Mouse (Mus musculus) MEL (cell line): ENCODE results near the gene Dcun1d2. TPM values are rescaled to one million over a fixed set of nuclear protein-coding genes. Genes with fewer than 3 reads are reported as not detected.

Experiments
- DNase-seq: peaks from one replicate; pipeline ENCODE4 v3.0.0; 2011; ENCODE audit warnings: low read depth, low spot score
- H3K27ac ChIP-seq: 2 replicates; pipeline ENCODE4 v1.5.1; 2012; ENCODE audit warnings: low read depth, mild to moderate bottlenecking, control low read depth, low read length, moderate library complexity; ENCODE audit not compliant: control insufficient read depth
- H3K27me3 ChIP-seq, 2 experiments: fragments of 150-350 bp in 1 of 2; sonication (generic) in 1 of 2; 2 replicates each; pipeline ENCODE4 v1.6.1; 2012; ENCODE audit warnings: low read length in 2 of 2, mild to moderate bottlenecking in 2 of 2, improper control_type of control experiment in 1 of 2, moderate library complexity in 1 of 2; ENCODE audit not compliant: insufficient read depth in 2 of 2, control insufficient read depth in 1 of 2
- H3K36me3 ChIP-seq, 2 experiments: 2 replicates each; pipeline ENCODE4 v1.6.1; 2012 to 2014; ENCODE audit warnings: low read length in 2 of 2, improper control_type of control experiment in 1 of 2, inconsistent platforms in 1 of 2, mild to moderate bottlenecking in 1 of 2; ENCODE audit not compliant: insufficient read depth in 2 of 2, control insufficient read depth in 1 of 2
- H3K4me1 ChIP-seq, 2 experiments: fragments of 150-350 bp in 1 of 2; sonication (generic) in 1 of 2; 2 replicates each; pipeline ENCODE4 v1.6.1; 2012; ENCODE audit warnings: low read length in 2 of 2, improper control_type of control experiment in 1 of 2, mild to moderate bottlenecking in 1 of 2; ENCODE audit not compliant: insufficient read depth in 2 of 2, control insufficient read depth in 1 of 2
- H3K4me3 ChIP-seq, 2 experiments: fragments of 150-350 bp in 1 of 2; sonication (generic) in 1 of 2; 2 replicates each; pipeline ENCODE4 v1.5.1; 2012; ENCODE audit warnings: low read depth in 2 of 2, low read length in 2 of 2, mild to moderate bottlenecking in 2 of 2, moderate library complexity in 2 of 2, control low read depth in 1 of 2, improper control_type of control experiment in 1 of 2; ENCODE audit not compliant: control insufficient read depth in 1 of 2, insufficient read depth in 1 of 2
- H3K79me2 ChIP-seq: 2 replicates; pipeline ENCODE4 v1.6.1; 2012; ENCODE audit warnings: mild to moderate bottlenecking, low read length, moderate library complexity; ENCODE audit not compliant: control insufficient read depth, poor library complexity, insufficient read depth
- H3K9ac ChIP-seq: 2 replicates; pipeline ENCODE4 v1.6.1; 2012; ENCODE audit warnings: low read depth, mild to moderate bottlenecking, control low read depth, low read length, moderate library complexity; ENCODE audit not compliant: control insufficient read depth, poor library complexity, severe bottlenecking
- H3K9me3 ChIP-seq: fragments of 150-350 bp; sonication (generic); replicated peaks from 2 replicates; pipeline ENCODE4 v1.6.1; 2012; ENCODE audit warnings: mild to moderate bottlenecking, low read length, improper control_type of control experiment, moderate library complexity; ENCODE audit not compliant: insufficient read depth
- CHD2 ChIP-seq: IDR thresholded peaks from 2 replicates; pipeline ENCODE4 v1.6.1; 2011; ENCODE audit warnings: low read length, improper control_type of control experiment
- CTCF ChIP-seq, 3 experiments: IDR thresholded peaks in 2 of 3; conservative IDR thresholded peaks in 1 of 3; 2 replicates each; pipeline ENCODE4 v1.5.1; 2011 to 2012; ENCODE audit warnings: low read length in 3 of 3, low read depth in 2 of 3, mild to moderate bottlenecking in 2 of 3, improper control_type of control experiment in 1 of 3, inconsistent platforms in 1 of 3, mixed read lengths in 1 of 3, moderate library complexity in 1 of 3; ENCODE audit not compliant: control insufficient read depth in 1 of 3, insufficient read depth in 1 of 3, poor library complexity in 1 of 3, severe bottlenecking in 1 of 3
- ELF1 ChIP-seq: IDR thresholded peaks from 2 replicates; pipeline ENCODE4 v1.6.1; 2014; ENCODE audit warnings: low read depth, mild to moderate bottlenecking, inconsistent platforms, low read length, improper control_type of control experiment, moderate library complexity
- ETS1 ChIP-seq: IDR thresholded peaks from 2 replicates; pipeline ENCODE4 v1.6.1; 2012; ENCODE audit warnings: low read depth, mild to moderate bottlenecking, inconsistent platforms, low read length, improper control_type of control experiment, moderate library complexity
- GABPA ChIP-seq: IDR thresholded peaks from 2 replicates; pipeline ENCODE4 v1.6.1; 2012; ENCODE audit warnings: low read depth, mild to moderate bottlenecking, inconsistent platforms, low read length, improper control_type of control experiment, moderate library complexity
- KAT2A ChIP-seq: conservative IDR thresholded peaks from 2 replicates; pipeline ENCODE4 v1.6.1; 2012; ENCODE audit warnings: low read depth, low read length, improper control_type of control experiment, inconsistent platforms
- MAZ ChIP-seq: IDR thresholded peaks from 2 replicates; pipeline ENCODE4 v1.6.1; 2012; ENCODE audit warnings: low read depth, mild to moderate bottlenecking, inconsistent platforms, low read length, improper control_type of control experiment
- MEF2A ChIP-seq: IDR thresholded peaks from 2 replicates; pipeline ENCODE4 v1.6.1; 2014; ENCODE audit warnings: low read depth, mild to moderate bottlenecking, inconsistent platforms, low read length, improper control_type of control experiment; ENCODE audit not compliant: poor library complexity, insufficient replicate concordance, severe bottlenecking; ENCODE audit errors: extremely low read depth
- POLR2A ChIP-seq, 2 experiments: IDR thresholded peaks; 2 replicates each; pipeline ENCODE4 v1.6.1; 2011 to 2012; ENCODE audit warnings: low read length in 2 of 2, mild to moderate bottlenecking in 2 of 2, control low read depth in 1 of 2, improper control_type of control experiment in 1 of 2, low read depth in 1 of 2, moderate library complexity in 1 of 2; ENCODE audit not compliant: control insufficient read depth in 1 of 2, insufficient read depth in 1 of 2, poor library complexity in 1 of 2
- TCF12 ChIP-seq: IDR thresholded peaks from 2 replicates; pipeline ENCODE4 v1.6.1; 2014; ENCODE audit warnings: low read depth, mild to moderate bottlenecking, inconsistent platforms, low read length, improper control_type of control experiment, moderate library complexity
- USF1 ChIP-seq: IDR thresholded peaks from 2 replicates; pipeline ENCODE4 v1.6.1; 2014; ENCODE audit warnings: low read depth, mild to moderate bottlenecking, inconsistent platforms, low read length, improper control_type of control experiment, moderate library complexity
- ZKSCAN1 ChIP-seq: IDR thresholded peaks from 2 replicates; pipeline ENCODE4 v1.6.1; 2012; ENCODE audit warnings: low read depth, mild to moderate bottlenecking, inconsistent platforms, low read length, improper control_type of control experiment, moderate library complexity
- ZMIZ1 ChIP-seq: IDR thresholded peaks from 2 replicates; pipeline ENCODE4 v1.6.1; 2012; ENCODE audit warnings: low read depth, mild to moderate bottlenecking, inconsistent platforms, low read length, improper control_type of control experiment, moderate library complexity
- polyA plus RNA-seq, 2 experiments: library from polyadenylated mRNA; stranded (reverse) in 1 of 2; unstranded in 1 of 2; fragments of >175 nt in 1 of 2; fragments of >200 nt in 1 of 2; gene quantifications; 2 replicates each; pipeline versions ENCODE4 v1.2.1 to v1.2.4; 2012; ENCODE audit warnings: low replicate concordance in 2 of 2, low read depth in 1 of 2; ENCODE audit not compliant: insufficient read length in 2 of 2, insufficient read depth in 1 of 2, missing spikeins in 1 of 2
- total RNA-seq: library from RNA; depleted of rRNA; stranded (reverse); fragments of 300-350 nt; gene quantifications from 2 replicates; pipeline ENCODE4 v1.2.3, GENCODE M21; 2012

Dcun1d2 gene
- total and polyA plus RNA-seq, 3 experiments: 19.1 to 19.9 TPM; not detected in 1

GRCm38 (mm10) chr8:13316671-13317070, 28.7 kb upstream of the Dcun1d2 start (continued):
- no peak for TF ChIP-seq TCF12

GRCm38 (mm10) chr8:13314922-13315321, 27.0 kb upstream of the Dcun1d2 start:
- Histone ChIP-seq H3K27ac (no peak overlapping the region), H3K27me3 (no peaks in the 10 kb centered on the region), H3K9me3 (no peaks in the 10 kb centered on the region), H3K36me3 (no peaks in the 10 kb centered on the region), H3K79me2 (no peaks in the 10 kb centered on the region), H3K9ac (no peak overlapping the region), H3K4me3 (no peak overlapping the region), H3K4me1 (no peaks in the 10 kb centered on the region)
- no peak for DNase-seq
- no peak for TF ChIP-seq ZKSCAN1
- no peak for TF ChIP-seq USF1
- TF ChIP-seq MAZ: no peak

- H3K27me3 ChIP-seq: no peaks in the 10 kb centered on the region
- no peak overlapping the region for H3K27ac ChIP-seq
- H3K36me3 ChIP-seq: no peaks in the 10 kb centered on the region; a peak in 1 of 4 replicates
- no peaks in the 10 kb centered on the region for H3K4me1 ChIP-seq
- TF ChIP-seq CTCF (IDR thresholded peaks at IDR 0.05 in 2 of 3, conservative IDR thresholded peaks at IDR 0.05 in 1 of 3; ENCODE audit: control insufficient read depth in 1 of 3, insufficient read depth in 1 of 3, low read depth in 2 of 3, low read length in 3 of 3, poor library complexity in 1 of 3, severe bottlenecking in 1 of 3) (no peak), USF1 (no peak), MEF2A (no peak), ZMIZ1 (no peak), ZKSCAN1 (no peak), ETS1 (no peak), POLR2A (IDR thresholded peaks at IDR 0.05; ENCODE audit: control insufficient read depth in 1 of 2, insufficient read depth in 1 of 2, low read depth in 1 of 2, low read length in 2 of 2, poor library complexity in 1 of 2) (no peak), KAT2A (no peak), ELF1 (no peak), GABPA (no peak), CHD2 (no peak)
- H3K9me3 ChIP-seq: no peaks in the 10 kb centered on the region
- no peak overlapping the region for H3K9ac ChIP-seq
- H3K79me2 ChIP-seq: no peaks in the 10 kb centered on the region
- DNase-seq: no peak
- no peak overlapping the region for H3K4me3 ChIP-seq
Observed at GRCm38 (mm10) chr8:13306916-13307315, 19.0 kb upstream of the Dcun1d2 start.
